In the genomic region with DNA sequence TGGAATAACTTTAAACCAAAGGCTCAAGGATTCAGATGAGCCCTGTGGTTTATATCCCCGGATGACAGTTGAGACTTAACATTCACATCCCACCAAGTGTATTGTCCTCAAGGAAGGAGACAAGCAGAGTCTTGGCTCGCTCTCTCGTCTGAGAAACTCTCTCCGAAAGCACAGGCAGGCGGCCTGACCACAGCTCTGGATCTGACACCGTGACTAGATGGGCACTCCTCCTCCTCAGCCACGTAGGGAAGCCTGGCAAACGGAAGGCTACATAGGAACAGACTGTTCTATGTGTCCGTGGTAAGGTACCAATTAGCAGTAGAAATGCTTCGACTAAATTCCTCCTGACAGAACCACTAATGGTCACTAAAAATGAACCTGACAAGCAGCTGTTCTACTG, we compare ENCODE assay signal across 21 mouse cellular contexts. TPM values are rescaled to one million over a fixed set of nuclear protein-coding genes. Genes with fewer than 3 reads are reported as not detected.
A peak's percentile ranks its signal among the peaks of the same experiment; 100 is the strongest.
DNase-seq lines count a peak whose midpoint lies in the region; ATAC-seq and TF ChIP-seq lines count a peak whose summit lies in the region.
"Had no signal": no experiment of that assay in that cellular context is flagged by ENCODE, and none has a peak within 500 bp of the region (broad histone marks: within the 10 kb centered on the region; RNA-seq: fewer than 3 reads in every experiment).

No protein-coding gene starts in this region.

- H3K9ac ChIP-seq in forebrain, embryonic 16.5 days (replicated peaks; ENCODE audit: low read depth, low read length) = no peak overlapping the region
- H3K9ac ChIP-seq: heart, embryonic 12.5 days; hindbrain, embryonic 12.5 days; limb, embryonic 12.5 days; liver, embryonic 12.5 days; lung, embryonic 14.5 days; stomach, embryonic 15.5 days had no signal

- WGBS in forebrain, embryonic 16.5 days = 82% methylated on average over 10 of the region's 10 CpGs

- H3K4me2 ChIP-seq in forebrain, embryonic 16.5 days (ENCODE audit: low read length) = no peak overlapping the region
- H3K4me2 ChIP-seq: heart, embryonic 12.5 days; hindbrain, embryonic 12.5 days; limb, embryonic 12.5 days; liver, embryonic 12.5 days; lung, embryonic 14.5 days; midbrain, embryonic 11.5 days; stomach, embryonic 15.5 days had no signal

- DNase-seq in gastrocnemius, adult 18-20 months (ENCODE audit: low spot score) = peak; percentile 54
- DNase-seq in gastrocnemius, postnatal 10 days = no peak
- DNase-seq in layer of hippocampus, adult 2 months (ENCODE audit: low spot score in 2 of 2) = no peak
- DNase-seq in layer of hippocampus, adult 18-20 months (ENCODE audit: low spot score in 2 of 2) = no peak
- DNase-seq in lung, postnatal 14 days = peak; percentile 10
- DNase-seq in retina, embryonic 14.5 days (ENCODE audit: low spot score) = peak; percentile 28
- DNase-seq: adrenal gland, adult 8-10 months; cerebellum, adult 18-20 months; heart, postnatal 10 days; kidney, adult 11 months; lung, embryonic 14.5 days; thymus, postnatal 25 days had no signal

- no peaks in the 10 kb centered on the region for H3K27me3 ChIP-seq in forebrain, embryonic 16.5 days (replicated peaks; ENCODE audit: control insufficient read depth, insufficient read depth, low read length)
- H3K27me3 ChIP-seq: heart, embryonic 12.5 days; hindbrain, embryonic 12.5 days; limb, embryonic 12.5 days; liver, embryonic 12.5 days; stomach, embryonic 15.5 days had no signal

- H3K9me3 ChIP-seq in forebrain, embryonic 16.5 days (ENCODE audit: control insufficient read depth, low read length) = no peaks in the 10 kb centered on the region
- H3K9me3 ChIP-seq: heart, embryonic 12.5 days; hindbrain, embryonic 12.5 days; limb, embryonic 12.5 days; liver, embryonic 12.5 days; stomach, embryonic 15.5 days had no signal

- no peak overlapping the region for H3K4me3 ChIP-seq in layer of hippocampus, adult 2 months
- no peak overlapping the region for H3K4me3 ChIP-seq in forebrain, embryonic 16.5 days (replicated peaks; ENCODE audit: low read length)
- H3K4me3 ChIP-seq: heart, embryonic 12.5 days; hindbrain, embryonic 12.5 days; limb, embryonic 12.5 days; liver, embryonic 12.5 days; stomach, embryonic 15.5 days had no signal

- no peak for ATAC-seq in forebrain, embryonic 16.5 days
- ATAC-seq: activated CD4-positive, CD25-positive, alpha-beta regulatory T cell, adult 4 months; liver, embryonic 12.5 days had no signal

- 0 out of 2 replicates have a peak overlapping the region, but pooled peaks have one; percentile 28 for H3K27ac ChIP-seq in layer of hippocampus, adult 2 months
- H3K27ac ChIP-seq in forebrain, embryonic 16.5 days (ENCODE audit: low read length) = no peak overlapping the region
- H3K27ac ChIP-seq: hindbrain, embryonic 12.5 days; kidney, postnatal 0 days; limb, embryonic 12.5 days; liver, embryonic 12.5 days; stomach, embryonic 15.5 days had no signal

- no peaks in the 10 kb centered on the region for H3K4me1 ChIP-seq in forebrain, embryonic 16.5 days (replicated peaks; ENCODE audit: control insufficient read depth, insufficient read depth, low read length)

- no peaks in the 10 kb centered on the region for H3K36me3 ChIP-seq in forebrain, embryonic 16.5 days (ENCODE audit: control insufficient read depth, insufficient read depth)

- TF ChIP-seq CTCF in layer of hippocampus, adult 2 months (conservative IDR thresholded peaks at IDR 0.05) = no peak

RNA-seq across cellular contexts. Expression of a gene that starts 10.1 kb away (rescaled TPM):
- 10 to 100 TPM; 21.0 to 24.2 TPM for total RNA-seq in gastrocnemius, adult 18-20 months (2021)
- total RNA-seq in gastrocnemius, postnatal 10 days (2021) = 10 to 100 TPM; 16.5 to 18.2 TPM
- 10 to 100 TPM; 85.7 to 87.2 TPM for total RNA-seq in layer of hippocampus, adult 2 months (2021)
- total RNA-seq in layer of hippocampus, adult 18-20 months (2021) = 10 to 100 TPM; 89.2 to 94.4 TPM
- polyA plus RNA-seq in forebrain, embryonic 16.5 days (2015; fragmentation: Nextera tagmentation; extraction: Ambion mirVana) = 117 and 124 TPM in 2 replicates

RNA-seq across cellular contexts. Expression of a gene that starts 51.7 kb away (rescaled TPM):
- total RNA-seq in gastrocnemius, adult 18-20 months (2021) = 1 to 10 TPM; 5.9 to 7.2 TPM
- 1 to 10 TPM; 8.4 to 9.4 TPM for total RNA-seq in gastrocnemius, postnatal 10 days (2021)
- total RNA-seq in layer of hippocampus, adult 2 months (2021) = 10 to 100 TPM in 1 of 2 experiments, 1 to 10 TPM in 1; 8.9 to 10.8 TPM
- 10 to 100 TPM; 10.5 to 10.9 TPM for total RNA-seq in layer of hippocampus, adult 18-20 months (2021)
- polyA plus RNA-seq in forebrain, embryonic 16.5 days (2015; fragmentation: Nextera tagmentation; extraction: Ambion mirVana) = 10.6 and 11.6 TPM in 2 replicates

Comparison
In these comparisons a context has a peak if more than half of its experiments do, and no peak if none do; other contexts are left out.
1. DNase-seq: peak in gastrocnemius, adult 18-20 months (single experiment), lung, postnatal 14 days (single experiment) and retina, embryonic 14.5 days (single experiment); none in gastrocnemius, postnatal 10 days (single experiment), layer of hippocampus, adult 2 months (0 of 2) and layer of hippocampus, adult 18-20 months (0 of 2).